Comparison of ENCODE assay signal across 10 mouse cellular contexts in the genomic region with DNA sequence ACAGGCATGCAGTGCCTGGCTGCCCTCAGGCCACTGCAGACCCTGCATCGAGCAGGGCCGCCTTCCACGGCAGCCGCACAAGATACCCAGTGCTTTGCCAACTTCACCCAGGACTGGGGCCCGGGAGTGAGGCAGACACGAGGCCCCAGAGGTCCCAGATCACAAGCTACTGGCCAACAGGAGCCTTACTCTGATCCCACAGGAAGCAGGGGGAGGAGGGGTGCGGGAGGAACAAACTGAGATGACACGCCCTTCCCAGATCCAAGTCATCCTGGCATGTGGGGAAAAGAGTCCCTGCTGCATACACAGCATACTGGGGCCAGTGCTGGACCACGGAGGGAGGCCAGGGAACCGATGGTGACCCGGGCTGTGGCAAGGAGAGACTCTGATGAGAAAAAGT.
A peak's percentile ranks its signal among the peaks of the same experiment; 100 is the strongest.
DNase-seq lines count a peak whose midpoint lies in the region; ATAC-seq and TF ChIP-seq lines count a peak whose summit lies in the region.
"Had no signal": no experiment of that assay in that cellular context is flagged by ENCODE, and none has a peak within 500 bp of the region (broad histone marks: within the 10 kb centered on the region; RNA-seq: fewer than 3 reads in every experiment).

No protein-coding gene starts in this region.

- TF ChIP-seq POLR2A in heart, adult 2 months (IDR thresholded peaks at IDR 0.05; ENCODE audit: insufficient read depth, low read depth, low read length) = no peak
- no peak for TF ChIP-seq POLR2A in bone marrow, adult 2 months (IDR thresholded peaks at IDR 0.05; ENCODE audit: borderline replicate concordance, control insufficient read depth, low read depth, low read length)

- DNase-seq in heart, adult 2 months = peak; percentile 67 to 74
- peak; percentile 67 to 81 for DNase-seq in lung, adult 18-20 months
- DNase-seq in retina, postnatal 1 day = no peak
- no peak for DNase-seq in midbrain, embryonic 14.5 days
- DNase-seq: liver, postnatal 0 days had no signal

- no peak overlapping the region for H3K4me3 ChIP-seq in heart, adult 2 months
- no peak overlapping the region for H3K4me3 ChIP-seq in heart, embryonic 12.5 days
- H3K4me3 ChIP-seq in E14TG2a.4 (replicated peaks; ENCODE audit: low read length) = peak overlapping the region; percentile 48
- H3K4me3 ChIP-seq in bone marrow, adult 2 months (replicated peaks; ENCODE audit: control insufficient read depth, low read depth, low read length) = no peak overlapping the region
- H3K4me3 ChIP-seq in midbrain, embryonic 14.5 days (replicated peaks; ENCODE audit: low read depth, low read length) = no peak overlapping the region
- H3K4me3 ChIP-seq: forebrain, embryonic 13.5 days had no signal

- intact Hi-C loops in heart, adult 2 months (cut with DNase I) = loop anchor here (5.0 kb wide), 2 partner anchors 32 to 92 kb away; a partner anchor contains a TSS

- no peak for TF ChIP-seq CTCF in heart, adult 2 months (IDR thresholded peaks at IDR 0.05)
- TF ChIP-seq CTCF in E14TG2a.4 (conservative IDR thresholded peaks at IDR 0.05; ENCODE audit: low read length) = no peak
- TF ChIP-seq CTCF in bone marrow, adult 2 months (IDR thresholded peaks at IDR 0.05; ENCODE audit: control insufficient read depth, insufficient read depth, low read length) = no peak

- no peak for TF ChIP-seq EP300 in heart, adult 2 months (IDR thresholded peaks at IDR 0.05; ENCODE audit: insufficient read depth, low read depth, low read length)

- no peaks in the 10 kb centered on the region for H3K9me3 ChIP-seq in heart, embryonic 12.5 days (replicated peaks)
- H3K9me3 ChIP-seq in E14TG2a.4 (ENCODE audit: low read length) = no peaks in the 10 kb centered on the region
- H3K9me3 ChIP-seq in midbrain, embryonic 14.5 days (ENCODE audit: control insufficient read depth, low read length) = no peaks in the 10 kb centered on the region
- H3K9me3 ChIP-seq: forebrain, embryonic 13.5 days had no signal

- H3K4me2 ChIP-seq in heart, embryonic 12.5 days = no peak overlapping the region
- no peak overlapping the region for H3K4me2 ChIP-seq in midbrain, embryonic 14.5 days (ENCODE audit: low read length)
- H3K4me2 ChIP-seq: forebrain, embryonic 13.5 days had no signal

- WGBS in heart, adult 2 months = 37% methylated on average over 11 of the region's 11 CpGs
- WGBS in heart, embryonic 12.5 days = 57% methylated on average over 11 of the region's 11 CpGs
- 60% methylated on average over 11 of the region's 11 CpGs for WGBS in bone marrow, adult 2 months
- WGBS in midbrain, embryonic 14.5 days = 79% methylated on average over 11 of the region's 11 CpGs

- H3K36me3 ChIP-seq in heart, adult 2 months (ENCODE audit: control insufficient read depth, insufficient read depth, low read length) = peaks cover 7% of the 10 kb centered on the region
- H3K36me3 ChIP-seq in heart, embryonic 12.5 days = peaks cover 69% of the 10 kb centered on the region
- H3K36me3 ChIP-seq in E14TG2a.4 (ENCODE audit: insufficient read depth, low read length) = peaks cover 71% of the 10 kb centered on the region
- H3K36me3 ChIP-seq in midbrain, embryonic 14.5 days (ENCODE audit: control insufficient read depth, insufficient read depth, low read length) = peaks cover 52% of the 10 kb centered on the region

- H3K27ac ChIP-seq in heart, adult 2 months = peak overlapping the region; percentile 60
- H3K27ac ChIP-seq in heart, embryonic 12.5 days (ENCODE audit: poor library complexity, severe bottlenecking) = no peak overlapping the region
- 0 out of 2 replicates have a peak overlapping the region, but pooled peaks have one; percentile 17 for H3K27ac ChIP-seq in bone marrow, adult 2 months (ENCODE audit: control insufficient read depth, insufficient read depth, low read depth, low read length, poor library complexity)
- no peak overlapping the region for H3K27ac ChIP-seq in midbrain, embryonic 14.5 days (replicated peaks; ENCODE audit: low read depth, low read length)
- H3K27ac ChIP-seq: forebrain, embryonic 13.5 days had no signal

- no peak for ATAC-seq in heart, embryonic 12.5 days (ENCODE audit: insufficient number of reproducible peaks, low FRiP score)
- no peak for ATAC-seq in midbrain, embryonic 14.5 days (ENCODE audit: low FRiP score, low TSS enrichment)
- ATAC-seq: forebrain, embryonic 13.5 days; intestine, embryonic 16.5 days; liver, postnatal 0 days had no signal

- H3K9ac ChIP-seq in heart, adult 2 months (ENCODE audit: low read depth, low read length) = no peak overlapping the region
- no peak overlapping the region for H3K9ac ChIP-seq in heart, embryonic 12.5 days
- H3K9ac ChIP-seq in midbrain, embryonic 14.5 days (replicated peaks; ENCODE audit: low read length) = no peak overlapping the region
- H3K9ac ChIP-seq: forebrain, embryonic 13.5 days; liver, postnatal 0 days had no signal

- peaks cover 3% of the 10 kb centered on the region; the same call in 1 of the 2 replicates for H3K79me2 ChIP-seq in heart, adult 2 months (replicated peaks; ENCODE audit: control insufficient read depth, insufficient read depth, low read length)

- H3K4me1 ChIP-seq in heart, adult 2 months (ENCODE audit: control insufficient read depth, insufficient read depth, low read length) = peaks cover 24% of the 10 kb centered on the region
- peaks cover 58% of the 10 kb centered on the region for H3K4me1 ChIP-seq in heart, embryonic 12.5 days (replicated peaks)
- H3K4me1 ChIP-seq in E14TG2a.4 (replicated peaks; ENCODE audit: low read depth, low read length) = peaks cover 95% of the 10 kb centered on the region
- peaks cover 5% of the 10 kb centered on the region for H3K4me1 ChIP-seq in bone marrow, adult 2 months (ENCODE audit: control insufficient read depth, insufficient read depth, low read length)
- H3K4me1 ChIP-seq in midbrain, embryonic 14.5 days (ENCODE audit: control insufficient read depth, insufficient read depth, low read length) = peaks cover 9% of the 10 kb centered on the region; the same call in 1 of the 2 replicates

- no peaks in the 10 kb centered on the region for H3K27me3 ChIP-seq in heart, adult 2 months (ENCODE audit: control insufficient read depth, insufficient read depth, low read length)
- no peaks in the 10 kb centered on the region for H3K27me3 ChIP-seq in heart, embryonic 12.5 days (replicated peaks)
- peaks cover 17% of the 10 kb centered on the region for H3K27me3 ChIP-seq in E14TG2a.4 (ENCODE audit: insufficient read depth, low read length)
- no peaks in the 10 kb centered on the region for H3K27me3 ChIP-seq in midbrain, embryonic 14.5 days (ENCODE audit: control insufficient read depth, insufficient read depth, low read length)

Comparison
In these comparisons a context has a peak if more than half of its experiments do, and no peak if none do; other contexts are left out.
1. H3K27ac ChIP-seq: peak in heart, adult 2 months (single experiment) and bone marrow, adult 2 months (single experiment); none in heart, embryonic 12.5 days (single experiment) and midbrain, embryonic 14.5 days (single experiment).
2. DNase-seq: peak in heart, adult 2 months (2 of 2) and lung, adult 18-20 months (2 of 2); none in retina, postnatal 1 day (single experiment) and midbrain, embryonic 14.5 days (single experiment).